Mouse (Mus musculus) spleen, adult 2 months (tissue): ENCODE data around the gene Stk39. TPM values are rescaled to one million over a fixed set of nuclear protein-coding genes. Genes with fewer than 3 reads are reported as not detected.

Source experiments
- DNase-seq, 2 experiments: peaks; one replicate each; pipeline versions ENCODE4 v3.0.0 to v3.0.0-alpha.2; 2012 to 2021; ENCODE audit warnings: low spot score in 2 of 2, low read depth in 1 of 2
- H3K27ac ChIP-seq: fragments of 200-500 bp; 2 replicates; pipeline ENCODE4 v1.5.1; 2012; ENCODE audit warnings: low read length, inconsistent platforms; ENCODE audit not compliant: insufficient read depth
- H3K27me3 ChIP-seq: fragments of 200-500 bp; 2 replicates; pipeline ENCODE4 v1.6.1; 2012; ENCODE audit warnings: mild to moderate bottlenecking, moderate library complexity, low read length, inconsistent platforms; ENCODE audit not compliant: control insufficient read depth, insufficient read depth
- H3K36me3 ChIP-seq: fragments of 200-500 bp; 2 replicates; pipeline ENCODE4 v1.6.1; 2012; ENCODE audit warnings: mild to moderate bottlenecking, low read length, inconsistent platforms; ENCODE audit not compliant: control insufficient read depth, insufficient read depth
- H3K4me1 ChIP-seq: fragments of 200-500 bp; 2 replicates; pipeline ENCODE4 v1.6.1; 2011; ENCODE audit warnings: inconsistent platforms; ENCODE audit not compliant: control insufficient read depth, insufficient read depth, insufficient read length
- H3K4me3 ChIP-seq: fragments of 200-500 bp; 2 replicates; pipeline ENCODE4 v1.5.1; 2011; ENCODE audit warnings: mild to moderate bottlenecking, inconsistent platforms; ENCODE audit not compliant: insufficient read depth, insufficient read length; ENCODE audit errors: extremely low read depth
- CTCF ChIP-seq: fragments of 200-500 bp; IDR thresholded peaks from 2 replicates; pipeline ENCODE4 v1.5.1; 2011; ENCODE audit warnings: mild to moderate bottlenecking, inconsistent platforms; ENCODE audit not compliant: insufficient read depth, insufficient read length, insufficient replicate concordance; ENCODE audit errors: extremely low read depth
- POLR2A ChIP-seq: fragments of 200-500 bp; IDR thresholded peaks from 2 replicates; pipeline ENCODE4 v1.6.1; 2011; ENCODE audit warnings: low read depth, low read length, inconsistent platforms
- WGBS: fragments of 180-500 bp; shearing (Covaris S2); methylation state at CpG from one replicate; pipeline ENCODE4 v1.1.7; 2018; 5-methylcytosine and 5-hydroxymethylcytosine counted together
- polyA plus RNA-seq: library from polyadenylated mRNA; depleted of rRNA; stranded (reverse); fragments of >200 nt; gene quantifications from 2 replicates; pipeline ENCODE4 v1.2.3, GENCODE M21; 2012

Gene Stk39
- polyA plus RNA-seq, 1 experiment, result 3.8 TPM

DNA sequence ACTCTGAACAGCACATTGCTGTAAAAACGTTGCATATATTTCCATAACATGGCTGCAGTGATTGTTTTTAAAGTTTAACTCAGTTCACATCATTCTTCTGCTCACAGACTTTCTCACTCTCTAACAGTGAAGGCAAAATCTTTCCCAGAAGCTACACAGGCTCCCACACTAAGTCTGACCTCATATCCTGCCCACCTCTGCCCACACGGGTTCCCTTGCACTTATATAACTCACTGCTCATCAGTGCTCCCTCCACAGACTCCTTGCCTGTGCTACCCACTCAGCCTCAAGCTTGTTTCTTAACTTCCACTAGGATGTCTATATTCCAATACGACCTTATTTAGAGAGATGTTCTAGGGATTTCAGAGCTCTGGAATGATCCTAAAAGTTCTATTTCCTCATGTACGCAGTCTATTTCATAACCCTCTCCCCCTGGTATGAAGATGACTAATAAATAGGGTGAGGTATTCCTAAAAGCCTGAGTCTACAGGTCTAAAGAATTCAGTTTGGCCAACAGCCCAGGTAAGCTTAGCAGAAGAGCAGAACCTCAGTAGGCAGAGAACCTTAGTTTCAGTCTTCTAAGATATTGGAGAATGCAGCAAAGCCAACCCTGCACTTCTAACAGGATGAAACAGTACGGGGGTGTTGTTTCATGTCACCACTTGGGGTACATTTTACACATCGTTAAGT is 167.2 kb downstream of the Stk39 start:
- H3K36me3 ChIP-seq, result no peaks in the 10 kb centered on the region
- H3K4me3 ChIP-seq, result no peak overlapping the region
- DNase-seq, result no peak
- no peak overlapping the region for H3K27ac ChIP-seq
- 80% methylated on average over 6 of the region's 6 CpGs for WGBS
- TF ChIP-seq POLR2A (no peak), CTCF (no peak)
- H3K4me1 ChIP-seq, result no peaks in the 10 kb centered on the region
- H3K27me3 ChIP-seq, result no peaks in the 10 kb centered on the region

GRCm38 (mm10) chr2:68301811-68302542 is 170.1 kb downstream of the Stk39 start:
- no peaks in the 10 kb centered on the region for H3K4me1 ChIP-seq

GRCm38 (mm10) chr2:68298356-68298755 is 173.7 kb downstream of the Stk39 start:
- DNase-seq, result no peak
- Histone ChIP-seq H3K4me1 (no peaks in the 10 kb centered on the region), H3K4me3 (no peak overlapping the region), H3K27ac (no peak overlapping the region), H3K36me3 (no peaks in the 10 kb centered on the region), H3K27me3 (no peaks in the 10 kb centered on the region)
- 90% methylated on average over 3 of the region's 3 CpGs for WGBS
- TF ChIP-seq POLR2A (no peak), CTCF (no peak)

More at GRCm38 (mm10) chr2:68301811-68302542, 170.1 kb downstream of the Stk39 start:
- Histone ChIP-seq H3K27me3 (no peaks in the 10 kb centered on the region), H3K27ac (no peak overlapping the region), H3K36me3 (no peaks in the 10 kb centered on the region), H3K4me3 (no peak overlapping the region)
- WGBS, result 76% methylated on average over 4 of the region's 4 CpGs
- no peak for TF ChIP-seq POLR2A
- no peak for TF ChIP-seq CTCF
- no peak for DNase-seq

DNA sequence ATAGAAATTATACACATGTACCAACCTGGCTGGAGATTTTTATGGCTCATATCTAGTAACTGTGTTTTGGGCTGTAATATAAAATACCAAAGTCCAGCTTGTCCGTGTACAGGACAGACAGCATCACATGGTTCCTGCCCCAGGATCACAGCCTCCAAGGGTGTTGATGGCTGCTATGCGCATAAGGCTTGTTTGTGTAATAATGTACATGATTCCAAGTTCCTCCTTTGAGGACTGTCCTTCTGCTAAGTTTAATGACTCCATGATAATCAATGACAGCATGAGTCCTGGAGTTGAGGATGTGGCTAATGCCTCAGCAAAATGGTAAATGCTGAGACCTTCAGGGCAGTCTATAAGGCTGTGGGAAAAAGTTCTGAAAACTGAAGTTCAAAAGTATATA is 174.1 kb downstream of the Stk39 start:
- TF ChIP-seq CTCF (no peak), POLR2A (no peak)
- no peak overlapping the region for H3K27ac ChIP-seq
- H3K4me3 ChIP-seq, result no peak overlapping the region
- H3K36me3 ChIP-seq, result no peaks in the 10 kb centered on the region
- 91% methylated on average over 2 of the region's 2 CpGs for WGBS
- DNase-seq, result no peak
- H3K27me3 ChIP-seq, result no peaks in the 10 kb centered on the region
- H3K4me1 ChIP-seq, result no peaks in the 10 kb centered on the region

DNA sequence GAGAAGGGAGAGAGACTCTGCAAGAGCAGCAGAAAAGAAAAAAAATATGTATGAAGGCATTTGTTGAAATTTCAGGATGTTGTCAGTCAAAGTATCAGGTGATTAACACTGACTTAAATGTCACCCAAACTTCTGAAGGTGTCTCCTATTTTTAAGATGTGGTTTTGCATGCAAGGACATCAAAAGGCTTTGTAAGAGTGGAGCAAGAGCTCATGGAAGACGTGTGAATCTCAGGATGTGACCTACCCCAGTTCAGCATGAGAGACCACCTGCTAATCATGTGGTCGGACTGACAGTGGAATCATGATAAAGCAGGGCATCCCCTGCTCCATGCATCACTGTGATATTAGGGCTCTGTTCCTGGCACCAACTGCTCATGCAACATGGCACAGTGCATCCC is 175.3 kb downstream of the Stk39 start:
- no peaks in the 10 kb centered on the region for H3K36me3 ChIP-seq
- H3K4me3 ChIP-seq, result no peak overlapping the region
- no peaks in the 10 kb centered on the region for H3K27me3 ChIP-seq
- TF ChIP-seq CTCF (no peak), POLR2A (no peak)
- 66% methylated on average over 2 of the region's 2 CpGs for WGBS
- no peak overlapping the region for H3K27ac ChIP-seq
- DNase-seq, result no peak
- H3K4me1 ChIP-seq, result no peaks in the 10 kb centered on the region

DNA sequence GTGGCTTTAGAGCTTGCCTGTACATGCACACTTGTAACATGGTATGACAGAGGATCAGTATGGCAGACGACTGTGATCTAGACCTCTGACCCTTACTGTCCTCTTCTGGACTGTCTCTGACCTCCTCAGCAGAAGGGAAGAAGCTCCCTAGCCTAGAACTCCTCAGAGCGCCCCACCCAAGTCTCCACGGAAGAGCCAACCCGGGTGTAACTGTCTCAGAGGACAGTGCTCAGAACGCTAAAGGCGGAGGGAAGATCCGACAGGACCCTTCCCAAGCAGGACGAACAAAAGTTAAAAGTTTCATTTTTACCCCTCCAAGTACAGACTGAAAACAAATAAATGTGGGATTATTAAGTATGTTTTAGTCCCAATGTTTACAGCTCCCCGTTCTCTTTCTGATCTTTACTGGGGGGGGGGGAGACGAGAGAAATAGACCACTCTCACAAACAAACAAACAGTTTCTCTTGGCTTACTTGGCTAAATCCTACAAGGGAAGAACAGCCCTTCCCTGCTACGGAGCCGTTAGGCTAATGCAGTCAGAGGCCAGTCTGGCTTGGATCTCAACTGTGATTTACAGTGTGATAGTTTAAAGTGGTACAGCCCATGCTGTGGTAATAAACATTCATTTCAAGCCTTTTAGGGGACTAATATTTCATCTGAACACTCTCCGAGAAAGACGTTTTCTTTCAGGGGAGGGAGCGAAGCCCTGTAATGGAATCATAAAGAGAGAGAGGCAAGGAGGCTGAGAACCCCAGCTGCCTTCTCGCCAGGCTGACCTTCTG is 179.3 kb downstream of the Stk39 start:
- no peaks in the 10 kb centered on the region for H3K4me1 ChIP-seq
- no peak for DNase-seq
- H3K27ac ChIP-seq, result no peak overlapping the region
- TF ChIP-seq POLR2A (no peak), CTCF (no peak)
- WGBS, result 80% methylated on average over 16 of the region's 16 CpGs
- no peaks in the 10 kb centered on the region for H3K36me3 ChIP-seq
- H3K27me3 ChIP-seq, result no peaks in the 10 kb centered on the region
- no peak overlapping the region for H3K4me3 ChIP-seq
